Mouse (Mus musculus): ENCODE measurements around the gene Atn1. TPM values are rescaled to one million over a fixed set of nuclear protein-coding genes. Genes with fewer than 3 reads are reported as not detected.
A peak's percentile ranks its signal among the peaks of the same experiment; 100 is the strongest.

Gene Atn1
- polyA plus RNA-seq, 1 experiment from 2014 or later: 14.0 TPM

DNA sequence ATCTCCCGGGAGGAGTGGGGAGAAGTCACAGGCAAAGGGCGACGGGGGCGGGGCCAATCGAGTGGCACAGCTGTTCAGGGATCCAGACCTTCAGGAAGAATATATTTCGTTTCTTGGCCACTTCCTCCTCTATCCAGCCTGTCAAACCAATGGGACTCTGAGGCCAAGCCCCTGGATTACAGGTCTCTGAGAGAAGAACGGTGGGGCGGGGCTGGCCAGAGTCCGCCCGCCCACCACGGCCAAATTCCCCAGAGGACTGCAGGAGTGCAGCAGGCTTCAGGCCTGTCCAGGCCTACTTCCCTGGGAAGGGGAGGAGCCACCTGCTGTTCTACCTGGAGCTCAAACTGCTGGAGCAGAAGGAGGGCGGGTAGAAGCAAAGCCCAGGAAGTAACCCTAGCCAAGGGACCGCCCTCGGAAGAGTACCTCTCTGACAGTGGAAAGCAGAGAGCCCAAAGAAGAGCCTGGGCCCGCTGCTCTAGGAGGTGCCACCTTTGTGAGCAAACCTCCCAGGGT, 17.8 kb downstream of the Atn1 start, which contains the start of gene Ptpn6:
Gene Ptpn6, minus strand, starts transcription at position 204 of the 513 bp plus-strand sequence.
- H3K27me3 ChIP-seq (ENCODE audit: control insufficient read depth, insufficient read depth, low read depth, low read length): no peaks in the 10 kb centered on the region
- peak; percentile 65 for ATAC-seq (ENCODE audit: low read depth)
- peak within 1 kb of the TSS; percentile 40 for H3K4me2 ChIP-seq (ENCODE audit: low read depth, low read length)
- H3K9me3 ChIP-seq (ENCODE audit: control insufficient read depth, low read length): no peaks in the 10 kb centered on the region
- peak within 1 kb of the TSS; percentile 78 for H3K27ac ChIP-seq (ENCODE audit: low read length)
- H3K9ac ChIP-seq (ENCODE audit: low read length): peak within 1 kb of the TSS; percentile 47
- peak within 1 kb of the TSS; percentile 29 for H3K4me3 ChIP-seq (ENCODE audit: low read length)
- H3K4me1 ChIP-seq (replicated peaks; ENCODE audit: control insufficient read depth, insufficient read depth, low read length): peaks cover 24% of the 10 kb centered on the region
- H3K36me3 ChIP-seq (ENCODE audit: control insufficient read depth, insufficient read depth, low read length): peaks cover 9% of the 10 kb centered on the region
- 22% methylated on average over 15 of the region's 15 CpGs for WGBS

GRCm38 (mm10) chr6:124737040-124737439, 19.3 kb downstream of the Atn1 start:
- Histone ChIP-seq H3K4me3 (ENCODE audit: low read length) (no peak overlapping the region), H3K27me3 (ENCODE audit: control insufficient read depth, insufficient read depth, low read depth, low read length) (no peaks in the 10 kb centered on the region), H3K36me3 (ENCODE audit: control insufficient read depth, insufficient read depth, low read length) (no peaks in the 10 kb centered on the region), H3K4me1 (replicated peaks; ENCODE audit: control insufficient read depth, insufficient read depth, low read length) (peaks cover 26% of the 10 kb centered on the region), H3K9me3 (ENCODE audit: control insufficient read depth, low read length) (no peaks in the 10 kb centered on the region), H3K9ac (ENCODE audit: low read length) (no peak overlapping the region), H3K4me2 (ENCODE audit: low read depth, low read length) (no peak overlapping the region), H3K27ac (ENCODE audit: low read length) (no peak overlapping the region)
- no peak for ATAC-seq (ENCODE audit: low read depth)
- WGBS: 78% methylated on average over 11 of the region's 11 CpGs

DNA sequence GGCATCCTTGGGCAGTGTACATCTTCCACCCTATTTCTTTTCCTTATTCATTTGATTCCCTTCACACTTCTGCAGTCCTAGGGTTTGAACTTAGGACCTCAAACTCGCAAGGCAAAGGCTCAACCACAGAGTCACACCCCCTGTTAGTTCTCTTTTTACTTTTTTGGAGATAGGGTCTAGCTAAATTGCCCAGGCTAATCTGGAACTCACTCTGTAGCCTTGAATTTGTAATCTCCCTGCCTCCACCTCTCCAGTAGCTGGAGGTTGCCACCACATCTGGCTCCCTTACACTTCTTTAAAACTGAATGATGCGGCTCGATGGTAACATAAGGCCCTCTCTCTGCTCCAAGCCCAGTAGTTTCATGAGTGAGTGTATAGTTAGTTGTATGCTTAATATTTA, 21.9 kb downstream of the Atn1 start:
- no peaks in the 10 kb centered on the region for H3K9me3 ChIP-seq (ENCODE audit: control insufficient read depth, low read length)
- H3K27me3 ChIP-seq (ENCODE audit: control insufficient read depth, insufficient read depth, low read depth, low read length): no peaks in the 10 kb centered on the region
- ATAC-seq (ENCODE audit: low read depth): no peak
- H3K4me3 ChIP-seq (ENCODE audit: low read length): no peak overlapping the region
- H3K9ac ChIP-seq (ENCODE audit: low read length): no peak overlapping the region
- H3K36me3 ChIP-seq (ENCODE audit: control insufficient read depth, insufficient read depth, low read length): no peaks in the 10 kb centered on the region
- 84% methylated on average over 3 of the region's 3 CpGs for WGBS
- no peak overlapping the region for H3K4me2 ChIP-seq (ENCODE audit: low read depth, low read length)
- no peak overlapping the region for H3K27ac ChIP-seq (ENCODE audit: low read length)
- peaks cover 15% of the 10 kb centered on the region for H3K4me1 ChIP-seq (replicated peaks; ENCODE audit: control insufficient read depth, insufficient read depth, low read length)

DNA sequence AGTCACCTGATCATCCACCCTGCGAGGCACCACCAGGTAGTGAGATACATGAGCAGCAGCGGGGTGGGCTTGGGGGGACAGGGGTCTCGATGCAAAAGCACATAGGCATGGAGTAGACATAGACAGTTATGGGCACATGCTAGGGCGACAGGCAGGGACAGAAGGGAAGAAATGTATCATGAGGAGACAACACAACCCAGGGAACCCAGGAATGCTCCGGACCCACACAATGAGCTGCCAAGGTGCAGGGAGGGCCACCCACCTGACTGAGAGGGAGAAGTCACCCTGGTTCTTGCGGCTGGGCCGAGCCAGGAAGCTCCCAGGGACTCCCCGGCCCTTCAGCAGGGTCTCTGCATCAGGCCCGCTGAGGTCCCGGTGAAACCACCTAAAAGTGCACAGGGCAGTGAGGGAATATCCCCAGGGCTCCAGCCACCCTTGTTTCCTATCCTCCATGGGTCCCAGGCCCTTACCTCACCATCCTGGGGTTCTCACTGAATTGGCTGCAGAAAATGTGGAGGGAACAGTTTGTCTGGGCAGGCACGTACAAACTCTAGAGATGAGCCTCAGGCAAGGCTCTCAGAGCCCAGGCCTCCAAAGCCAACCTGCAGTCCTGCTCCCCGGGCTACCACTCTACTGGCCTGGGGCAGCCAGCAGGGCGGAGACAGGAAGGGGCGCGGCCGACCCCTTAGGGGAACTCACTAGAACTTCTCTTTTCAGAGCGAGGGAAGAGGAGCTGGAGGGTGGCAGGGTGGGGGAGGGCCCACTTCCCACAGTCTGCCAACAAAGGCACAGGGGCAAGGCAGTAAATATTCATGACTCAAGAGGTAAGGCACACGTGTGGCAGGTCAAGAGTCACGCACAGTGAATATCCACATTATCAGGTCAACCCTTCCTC, 23.6 kb downstream of the Atn1 start:
- 45% methylated on average over 19 of the region's 19 CpGs for whole genome bisulfite sequencing
- Histone ChIP-seq H3K36me3 (ENCODE audit: control insufficient read depth, insufficient read depth, low read length) (no peaks in the 10 kb centered on the region), H3K9ac (ENCODE audit: low read length) (peak overlapping the region; percentile 21), H3K4me2 (ENCODE audit: low read depth, low read length) (0 out of 2 replicates have a peak overlapping the region, but pooled peaks have one; percentile 8), H3K27me3 (ENCODE audit: control insufficient read depth, insufficient read depth, low read depth, low read length) (no peaks in the 10 kb centered on the region), H3K27ac (ENCODE audit: low read length) (peak overlapping the region; percentile 28; the same call in 1 of the 2 replicates), H3K9me3 (ENCODE audit: control insufficient read depth, low read length) (no peaks in the 10 kb centered on the region), H3K4me3 (ENCODE audit: low read length) (peak overlapping the region; percentile 8; the same call in 1 of the 2 replicates), H3K4me1 (replicated peaks; ENCODE audit: control insufficient read depth, insufficient read depth, low read length) (peaks cover 4% of the 10 kb centered on the region; the same call in 1 of the 2 replicates)
- peak; percentile 78 for ATAC-seq (ENCODE audit: low read depth)

GRCm38 (mm10) chr6:124731038-124731437, 25.3 kb downstream of the Atn1 start:
- no peak overlapping the region for H3K4me3 ChIP-seq (ENCODE audit: low read length)
- no peak overlapping the region for H3K27ac ChIP-seq (ENCODE audit: low read length)
- 79% methylated on average over 7 of the region's 7 CpGs for WGBS
- H3K4me1 ChIP-seq (replicated peaks; ENCODE audit: control insufficient read depth, insufficient read depth, low read length): 0 out of 2 replicates have a peak, but pooled peaks cover 3% of the 10 kb centered on the region
- H3K9me3 ChIP-seq (ENCODE audit: control insufficient read depth, low read length): no peaks in the 10 kb centered on the region
- no peaks in the 10 kb centered on the region for H3K27me3 ChIP-seq (ENCODE audit: control insufficient read depth, insufficient read depth, low read depth, low read length)
- H3K9ac ChIP-seq (ENCODE audit: low read length): no peak overlapping the region
- no peak overlapping the region for H3K4me2 ChIP-seq (ENCODE audit: low read depth, low read length)
- ATAC-seq (ENCODE audit: low read depth): no peak
- no peaks in the 10 kb centered on the region for H3K36me3 ChIP-seq (ENCODE audit: control insufficient read depth, insufficient read depth, low read length)

DNA sequence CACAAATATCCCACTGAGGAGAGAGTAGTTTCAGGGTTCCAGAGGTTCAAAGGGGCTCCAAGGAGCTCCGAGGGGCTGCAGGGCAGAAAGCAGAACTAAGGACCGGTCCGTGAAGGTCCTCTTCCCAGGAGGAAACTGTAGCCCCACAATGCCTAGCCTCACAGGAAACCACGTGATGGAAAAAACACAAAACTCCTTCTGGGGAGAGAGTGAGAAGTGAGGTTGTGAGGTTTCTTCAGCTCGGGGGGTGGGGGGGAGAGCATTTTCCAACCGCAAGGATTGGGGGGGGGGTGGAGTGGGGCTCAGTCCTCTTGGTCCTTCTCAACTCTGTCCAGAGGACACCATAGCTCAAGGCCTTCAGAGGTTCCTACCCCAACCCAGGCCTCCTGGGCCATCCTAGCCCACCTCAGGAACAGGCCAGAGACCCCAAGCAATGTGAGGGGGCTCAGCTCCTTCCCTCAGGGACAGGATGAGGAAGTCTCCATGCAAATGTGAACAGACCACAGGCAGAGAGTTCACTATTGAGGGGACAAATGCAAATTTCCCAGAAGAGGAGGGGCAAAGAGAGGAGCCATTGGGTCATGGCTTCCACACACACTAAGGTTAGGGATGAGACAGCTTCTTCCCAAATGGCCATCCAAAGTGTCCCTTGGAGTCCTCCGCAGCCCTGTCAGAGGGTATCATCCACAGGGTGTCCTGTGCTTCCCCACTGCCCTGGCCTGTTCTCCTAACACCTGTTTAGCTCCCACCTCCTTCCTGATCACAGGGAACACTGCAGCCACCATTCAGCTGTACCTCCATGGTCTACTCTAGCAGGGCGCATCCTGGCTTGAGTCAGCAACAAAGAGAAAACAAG, 26.2 kb downstream of the Atn1 start:
- no peaks in the 10 kb centered on the region for H3K9me3 ChIP-seq (ENCODE audit: control insufficient read depth, low read length)
- H3K27me3 ChIP-seq (ENCODE audit: control insufficient read depth, insufficient read depth, low read depth, low read length): no peaks in the 10 kb centered on the region
- no peak overlapping the region for H3K4me2 ChIP-seq (ENCODE audit: low read depth, low read length)
- 67% methylated on average over 8 of the region's 8 CpGs for WGBS
- no peak for ATAC-seq (ENCODE audit: low read depth)
- H3K4me3 ChIP-seq (ENCODE audit: low read length): no peak overlapping the region
- H3K9ac ChIP-seq (ENCODE audit: low read length): no peak overlapping the region
- no peaks in the 10 kb centered on the region for H3K36me3 ChIP-seq (ENCODE audit: control insufficient read depth, insufficient read depth, low read length)
- no peak overlapping the region for H3K27ac ChIP-seq (ENCODE audit: low read length)
- H3K4me1 ChIP-seq (replicated peaks; ENCODE audit: control insufficient read depth, insufficient read depth, low read length): 0 out of 2 replicates have a peak, but pooled peaks cover 3% of the 10 kb centered on the region

DNA sequence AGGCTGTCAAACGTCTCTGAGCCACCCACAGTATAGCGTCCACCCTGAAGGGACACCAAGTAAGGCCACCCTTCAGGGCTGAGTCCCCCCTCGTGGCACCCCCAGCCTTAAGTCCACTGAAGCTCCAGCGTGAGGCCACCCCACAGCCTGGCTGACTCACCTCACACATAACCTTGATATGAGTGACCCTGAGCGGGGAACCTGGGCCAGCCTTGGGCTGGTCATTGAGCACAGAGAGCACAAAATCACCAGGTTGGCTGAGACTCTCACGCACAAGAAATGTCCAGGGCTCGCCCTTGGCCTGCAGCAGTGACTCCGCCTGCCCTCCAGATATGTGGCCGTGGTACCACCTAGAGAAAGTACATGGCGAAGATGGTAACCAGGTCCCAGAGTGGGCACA, 27.7 kb downstream of the Atn1 start:
- no peaks in the 10 kb centered on the region for H3K9me3 ChIP-seq (ENCODE audit: control insufficient read depth, low read length)
- 87% methylated on average over 10 of the region's 10 CpGs for WGBS
- no peak overlapping the region for H3K4me2 ChIP-seq (ENCODE audit: low read depth, low read length)

GRCm38 (mm10) chr6:124724472-124724871, 31.9 kb downstream of the Atn1 start:
- H3K27me3 ChIP-seq (ENCODE audit: control insufficient read depth, insufficient read depth, low read depth, low read length): no peaks in the 10 kb centered on the region
- H3K9ac ChIP-seq (ENCODE audit: low read length): no peak overlapping the region
- H3K4me3 ChIP-seq (ENCODE audit: low read length): no peak overlapping the region
- WGBS: 85% methylated on average over 10 of the region's 10 CpGs
- no peak overlapping the region for H3K27ac ChIP-seq (ENCODE audit: low read length)
- H3K4me2 ChIP-seq (ENCODE audit: low read depth, low read length): no peak overlapping the region
- H3K4me1 ChIP-seq (replicated peaks; ENCODE audit: control insufficient read depth, insufficient read depth, low read length): no peaks in the 10 kb centered on the region
- no peak for ATAC-seq (ENCODE audit: low read depth)
- H3K9me3 ChIP-seq (ENCODE audit: control insufficient read depth, low read length): no peaks in the 10 kb centered on the region
- H3K36me3 ChIP-seq (ENCODE audit: control insufficient read depth, insufficient read depth, low read length): no peaks in the 10 kb centered on the region

More for the DNA sequence above, 27.7 kb downstream of the Atn1 start:
- Histone ChIP-seq H3K27ac (ENCODE audit: low read length) (no peak overlapping the region), H3K4me3 (ENCODE audit: low read length) (no peak overlapping the region), H3K4me1 (replicated peaks; ENCODE audit: control insufficient read depth, insufficient read depth, low read length) (0 out of 2 replicates have a peak, but pooled peaks cover 3% of the 10 kb centered on the region), H3K9ac (ENCODE audit: low read length) (no peak overlapping the region), H3K27me3 (ENCODE audit: control insufficient read depth, insufficient read depth, low read depth, low read length) (no peaks in the 10 kb centered on the region), H3K36me3 (ENCODE audit: control insufficient read depth, insufficient read depth, low read length) (no peaks in the 10 kb centered on the region)
- ATAC-seq (ENCODE audit: low read depth): no peak

DNA sequence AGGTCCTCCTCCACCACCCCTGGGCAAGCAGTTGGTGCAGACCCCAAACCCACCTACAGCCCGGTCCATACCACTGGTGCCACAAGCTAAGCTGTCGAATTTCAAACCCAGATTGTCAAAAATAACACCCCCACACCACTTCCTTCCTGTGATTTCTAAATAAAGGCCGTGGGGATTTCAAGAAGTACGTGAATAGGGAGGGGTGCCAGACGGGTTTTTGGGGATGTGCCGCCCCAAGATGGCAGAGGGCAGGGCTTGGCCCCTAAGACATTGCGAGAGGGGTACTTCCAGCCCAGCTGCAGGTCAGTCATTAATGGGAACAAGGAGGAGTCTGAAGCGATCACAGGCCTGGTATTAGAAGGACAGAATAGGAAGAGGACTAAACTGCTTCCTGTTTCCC, 32.8 kb downstream of the Atn1 start:
- no peak for ATAC-seq (ENCODE audit: low read depth)
- 60% methylated on average over 8 of the region's 8 CpGs for whole genome bisulfite sequencing

More for the DNA sequence above, 32.8 kb downstream of the Atn1 start:
- no peaks in the 10 kb centered on the region for H3K27me3 ChIP-seq (ENCODE audit: control insufficient read depth, insufficient read depth, low read depth, low read length)
- H3K4me3 ChIP-seq (ENCODE audit: low read length): no peak overlapping the region
- no peaks in the 10 kb centered on the region for H3K9me3 ChIP-seq (ENCODE audit: control insufficient read depth, low read length)
- no peak overlapping the region for H3K4me2 ChIP-seq (ENCODE audit: low read depth, low read length)
- H3K36me3 ChIP-seq (ENCODE audit: control insufficient read depth, insufficient read depth, low read length): no peaks in the 10 kb centered on the region
- H3K9ac ChIP-seq (ENCODE audit: low read length): no peak overlapping the region
- H3K27ac ChIP-seq (ENCODE audit: low read length): no peak overlapping the region
- H3K4me1 ChIP-seq (replicated peaks; ENCODE audit: control insufficient read depth, insufficient read depth, low read length): no peaks in the 10 kb centered on the region

All from lung, embryonic 16.5 days (tissue).